Mouse (Mus musculus) MEL (cell line): Measurements from ENCODE around the gene Bahcc1.

Experiments
- BHLHE40 ChIP-seq: IDR thresholded peaks from 2 replicates; pipeline ENCODE4 v1.6.1; 2012; ENCODE audit warnings: low read depth, mild to moderate bottlenecking, inconsistent platforms, low read length, improper control_type of control experiment, borderline replicate concordance
- CHD1 ChIP-seq: IDR thresholded peaks from 2 replicates; pipeline ENCODE4 v1.6.1; 2012; ENCODE audit warnings: low read depth, mild to moderate bottlenecking, inconsistent platforms, low read length, improper control_type of control experiment
- CTCF ChIP-seq, 3 experiments: IDR thresholded peaks in 2 of 3; conservative IDR thresholded peaks in 1 of 3; 2 replicates each; pipeline ENCODE4 v1.5.1; 2011 to 2012; ENCODE audit warnings: low read length in 3 of 3, low read depth in 2 of 3, mild to moderate bottlenecking in 2 of 3, improper control_type of control experiment in 1 of 3, inconsistent platforms in 1 of 3, mixed read lengths in 1 of 3, moderate library complexity in 1 of 3; ENCODE audit not compliant: control insufficient read depth in 1 of 3, insufficient read depth in 1 of 3, poor library complexity in 1 of 3, severe bottlenecking in 1 of 3
- MEF2A ChIP-seq: IDR thresholded peaks from 2 replicates; pipeline ENCODE4 v1.6.1; 2014; ENCODE audit warnings: low read depth, mild to moderate bottlenecking, inconsistent platforms, low read length, improper control_type of control experiment; ENCODE audit not compliant: poor library complexity, insufficient replicate concordance, severe bottlenecking; ENCODE audit errors: extremely low read depth
- POLR2A ChIP-seq, 2 experiments: IDR thresholded peaks; 2 replicates each; pipeline ENCODE4 v1.6.1; 2011 to 2012; ENCODE audit warnings: low read length in 2 of 2, mild to moderate bottlenecking in 2 of 2, control low read depth in 1 of 2, improper control_type of control experiment in 1 of 2, low read depth in 1 of 2, moderate library complexity in 1 of 2; ENCODE audit not compliant: control insufficient read depth in 1 of 2, insufficient read depth in 1 of 2, poor library complexity in 1 of 2
- RAD21 ChIP-seq: IDR thresholded peaks from 2 replicates; pipeline ENCODE4 v1.6.1; 2011; ENCODE audit warnings: mild to moderate bottlenecking, low read depth, low read length, improper control_type of control experiment
- TAL1 ChIP-seq: IDR thresholded peaks from 2 replicates; pipeline ENCODE4 v1.6.1; 2012; ENCODE audit warnings: mild to moderate bottlenecking, inconsistent platforms, low read length, moderate library complexity, mixed read lengths

- TF ChIP-seq POLR2A (IDR thresholded peaks at IDR 0.05; ENCODE audit: control insufficient read depth in 1 of 2, insufficient read depth in 1 of 2, low read depth in 1 of 2, low read length in 2 of 2, poor library complexity in 1 of 2) (no peak), CHD1 (no peak), RAD21 (no peak), CTCF (IDR thresholded peaks at IDR 0.05 in 2 of 3, conservative IDR thresholded peaks at IDR 0.05 in 1 of 3; ENCODE audit: control insufficient read depth in 1 of 3, insufficient read depth in 1 of 3, low read depth in 2 of 3, low read length in 3 of 3, poor library complexity in 1 of 3, severe bottlenecking in 1 of 3) (no peak), BHLHE40 (no peak), MEF2A (no peak), TAL1 (no peak)
These were observed 32.1 kb upstream of the Bahcc1 start for GRCm38 (mm10) chr11:120200621-120201020.
